Mouse (Mus musculus) E14TG2a.4 (cell line): ENCODE results near the gene Mybpc3.
A peak's percentile ranks its signal among the peaks of the same experiment; 100 is the strongest.

Experiments
- H3K27me3 ChIP-seq: 2 replicates; pipeline ENCODE4 v1.6.1; 2014; ENCODE audit warnings: low read length, control low read depth; ENCODE audit not compliant: insufficient read depth
- H3K36me3 ChIP-seq: 2 replicates; pipeline ENCODE4 v1.6.1; 2014; ENCODE audit warnings: low read length, control low read depth; ENCODE audit not compliant: insufficient read depth
- H3K4me1 ChIP-seq: replicated peaks from 2 replicates; pipeline ENCODE4 v1.6.1; 2014; ENCODE audit warnings: low read depth, low read length, control low read depth
- H3K4me3 ChIP-seq: replicated peaks from 2 replicates; pipeline ENCODE4 v1.5.1; 2014; ENCODE audit warnings: mild to moderate bottlenecking, low read length
- H3K9me3 ChIP-seq: 2 replicates; pipeline ENCODE4 v1.6.1; 2014; ENCODE audit warnings: low read length, control low read depth
- CTCF ChIP-seq: conservative IDR thresholded peaks from 2 replicates; pipeline ENCODE4 v1.5.1; 2014; ENCODE audit warnings: low read length
- NANOG ChIP-seq: IDR thresholded peaks from 2 replicates; pipeline ENCODE4 v1.6.1; 2014; ENCODE audit warnings: borderline replicate concordance, low read length, mixed read lengths
- POU5F1 ChIP-seq: IDR thresholded peaks from 2 replicates; pipeline ENCODE4 v1.6.1; 2014; ENCODE audit warnings: low read length, borderline replicate concordance

Gene Mybpc3

DNA sequence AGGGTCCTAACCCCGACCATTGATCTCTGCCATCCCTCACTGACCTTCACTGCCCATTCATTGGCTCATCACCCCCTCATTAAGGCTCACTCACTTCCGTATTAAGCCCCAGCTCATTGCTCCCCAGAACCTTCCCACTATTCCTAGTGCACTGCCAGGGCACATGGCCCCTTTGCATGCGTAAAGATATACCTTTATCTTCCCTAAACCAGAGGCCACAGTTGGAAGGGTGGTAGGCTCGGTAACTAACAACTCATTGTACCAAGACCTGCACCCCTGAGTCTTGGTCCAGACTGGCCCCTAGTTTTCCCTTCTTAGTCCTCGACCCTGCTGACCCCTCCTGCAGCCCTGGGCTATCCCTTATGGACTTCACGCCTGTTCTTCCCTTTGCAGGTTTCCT lies 4.1 kb upstream of the Mybpc3 start:
- H3K27me3 ChIP-seq, result peaks cover 33% of the 10 kb centered on the region
- no peaks in the 10 kb centered on the region for H3K9me3 ChIP-seq
- peaks cover 46% of the 10 kb centered on the region for H3K4me1 ChIP-seq
- H3K4me3 ChIP-seq, result no peak overlapping the region
- H3K36me3 ChIP-seq, result no peaks in the 10 kb centered on the region
- TF ChIP-seq NANOG (no peak), CTCF (no peak), POU5F1 (no peak)

GRCm38 (mm10) chr2:91114781-91115577 lies 3.0 kb upstream of the Mybpc3 start:
- Histone ChIP-seq H3K27me3 (peaks cover 43% of the 10 kb centered on the region), H3K4me1 (peaks cover 50% of the 10 kb centered on the region), H3K9me3 (no peaks in the 10 kb centered on the region), H3K36me3 (no peaks in the 10 kb centered on the region), H3K4me3 (peak overlapping the region; percentile 78)
- peak; percentile 90 for TF ChIP-seq CTCF
- no peak for TF ChIP-seq POU5F1

GRCm38 (mm10) chr2:91115578-91115970 lies 2.4 kb upstream of the Mybpc3 start:
- H3K4me1 ChIP-seq, result peaks cover 48% of the 10 kb centered on the region
- no peaks in the 10 kb centered on the region for H3K9me3 ChIP-seq
- H3K4me3 ChIP-seq, result peak overlapping the region; percentile 78
- TF ChIP-seq CTCF (no peak), POU5F1 (no peak), NANOG (no peak)
- H3K36me3 ChIP-seq, result no peaks in the 10 kb centered on the region
- H3K27me3 ChIP-seq, result peaks cover 48% of the 10 kb centered on the region

- TF ChIP-seq CTCF (no peak), POU5F1 (no peak), NANOG (no peak)
- no peak overlapping the region for H3K4me3 ChIP-seq
- peaks cover 59% of the 10 kb centered on the region for H3K27me3 ChIP-seq
- peaks cover 37% of the 10 kb centered on the region for H3K4me1 ChIP-seq
- no peaks in the 10 kb centered on the region for H3K36me3 ChIP-seq
- H3K9me3 ChIP-seq, result no peaks in the 10 kb centered on the region
Measured at GRCm38 (mm10) chr2:91116842-91117241, 1.1 kb upstream of the Mybpc3 start.

DNA sequence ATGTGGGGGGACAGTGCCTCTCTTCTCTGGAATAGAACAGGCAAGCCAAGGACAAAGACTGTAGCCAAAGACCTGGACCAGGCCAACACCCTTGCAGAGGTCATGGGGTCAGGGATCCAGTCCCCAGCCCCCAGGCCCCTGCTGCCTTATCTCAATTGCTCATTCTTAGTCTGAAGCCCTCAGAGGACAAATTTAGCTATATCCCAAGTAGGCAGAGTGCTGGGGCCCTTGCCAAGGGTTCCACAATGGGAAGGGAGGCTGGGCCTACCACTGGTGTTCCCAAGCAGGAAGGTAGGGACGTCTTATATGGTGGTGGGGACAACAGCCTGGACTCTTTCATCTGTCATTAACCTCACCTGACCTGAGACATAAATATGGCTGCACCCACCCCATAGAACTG lies 703 bp downstream of the Mybpc3 start:
- peaks cover 35% of the 10 kb centered on the region for H3K4me1 ChIP-seq
- no peak overlapping the region for H3K4me3 ChIP-seq
- no peaks in the 10 kb centered on the region for H3K36me3 ChIP-seq
- TF ChIP-seq POU5F1 (no peak), NANOG (no peak), CTCF (no peak)
- H3K27me3 ChIP-seq, result peaks cover 69% of the 10 kb centered on the region
- no peaks in the 10 kb centered on the region for H3K9me3 ChIP-seq

DNA sequence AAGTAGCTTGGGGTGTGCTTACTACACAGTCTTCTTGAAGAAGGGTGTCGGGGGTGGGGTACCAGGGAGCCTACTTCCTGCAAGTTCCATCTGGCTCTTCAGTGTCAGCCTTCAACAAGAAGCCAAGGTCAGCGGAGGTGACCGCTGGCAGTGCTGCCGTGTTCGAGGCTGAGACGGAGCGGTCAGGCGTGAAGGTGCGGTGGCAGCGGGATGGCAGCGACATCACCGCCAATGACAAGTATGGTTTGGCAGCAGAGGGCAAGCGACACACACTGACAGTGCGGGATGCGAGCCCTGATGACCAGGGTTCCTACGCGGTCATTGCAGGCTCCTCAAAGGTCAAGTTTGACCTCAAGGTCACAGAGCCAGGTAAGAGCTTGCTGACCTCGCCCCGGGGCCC lies 1.1 kb downstream of the Mybpc3 start:
- H3K27me3 ChIP-seq, result peaks cover 68% of the 10 kb centered on the region
- H3K4me3 ChIP-seq, result no peak overlapping the region; the same call in 1 of the 2 replicates
- TF ChIP-seq NANOG (no peak), CTCF (no peak), POU5F1 (no peak)
- H3K9me3 ChIP-seq, result no peaks in the 10 kb centered on the region
- no peaks in the 10 kb centered on the region for H3K36me3 ChIP-seq
- peaks cover 38% of the 10 kb centered on the region for H3K4me1 ChIP-seq

- Histone ChIP-seq H3K27me3 (peaks cover 71% of the 10 kb centered on the region), H3K36me3 (no peaks in the 10 kb centered on the region), H3K4me3 (no peak overlapping the region), H3K9me3 (no peaks in the 10 kb centered on the region), H3K4me1 (peaks cover 42% of the 10 kb centered on the region)
- no peak for TF ChIP-seq CTCF
- no peak for TF ChIP-seq NANOG
- TF ChIP-seq POU5F1, result no peak
Measured at GRCm38 (mm10) chr2:91119551-91119950, 1.6 kb downstream of the Mybpc3 start.

- Histone ChIP-seq H3K4me3 (no peak overlapping the region), H3K36me3 (no peaks in the 10 kb centered on the region), H3K9me3 (no peaks in the 10 kb centered on the region), H3K4me1 (peaks cover 44% of the 10 kb centered on the region), H3K27me3 (peaks cover 72% of the 10 kb centered on the region)
- TF ChIP-seq POU5F1, result no peak
- TF ChIP-seq NANOG, result no peak
Measured at GRCm38 (mm10) chr2:91120261-91120671, 2.3 kb downstream of the Mybpc3 start.

- H3K4me1 ChIP-seq, result peaks cover 41% of the 10 kb centered on the region
- H3K4me3 ChIP-seq, result no peak overlapping the region
- H3K9me3 ChIP-seq, result no peaks in the 10 kb centered on the region
- H3K36me3 ChIP-seq, result no peaks in the 10 kb centered on the region
- TF ChIP-seq POU5F1 (no peak), CTCF (no peak), NANOG (no peak)
- peaks cover 70% of the 10 kb centered on the region for H3K27me3 ChIP-seq
Measured at GRCm38 (mm10) chr2:91121011-91121410, 3.1 kb downstream of the Mybpc3 start.
